Mouse (Mus musculus) kidney, adult 11 months (tissue): ENCODE measurements around the gene Mttp.

Experiments used
- DNase-seq: peaks from one replicate; pipeline ENCODE4 v3.0.0; 2022

Mttp gene

GRCm38 (mm10) chr3:138043316-138043715, 101.5 kb downstream of the Mttp start:
- no peak for DNase-seq

GRCm38 (mm10) chr3:138041591-138042301, 103.0 kb downstream of the Mttp start:
- no peak for DNase-seq

GRCm38 (mm10) chr3:138040938-138041337, 103.8 kb downstream of the Mttp start:
- DNase-seq = no peak
